Mouse (Mus musculus) kidney, adult 2 months (tissue): ENCODE measurements around the gene Nostrin. TPM values are rescaled to one million over a fixed set of nuclear protein-coding genes. Genes with fewer than 3 reads are reported as not detected.

Experiments
- DNase-seq: peaks from one replicate; pipeline ENCODE4 v3.0.0; 2021
- H3K27ac ChIP-seq: fragments of 200-500 bp; 2 replicates; pipeline ENCODE4 v1.5.1; 2012; ENCODE audit warnings: low read depth, low read length, control low read depth, inconsistent platforms; ENCODE audit not compliant: insufficient read depth
- H3K27me3 ChIP-seq: fragments of 200-500 bp; replicated peaks from 2 replicates; pipeline ENCODE4 v1.6.1; 2012; ENCODE audit warnings: mild to moderate bottlenecking, moderate library complexity, low read length, inconsistent platforms; ENCODE audit not compliant: control insufficient read depth, insufficient read depth
- H3K36me3 ChIP-seq: fragments of 200-500 bp; 2 replicates; pipeline ENCODE4 v1.6.1; 2012; ENCODE audit warnings: mild to moderate bottlenecking, moderate library complexity, low read length, inconsistent platforms; ENCODE audit not compliant: control insufficient read depth, insufficient read depth
- H3K4me1 ChIP-seq: fragments of 200-500 bp; 2 replicates; pipeline ENCODE4 v1.6.1; 2011; ENCODE audit warnings: low read length; ENCODE audit not compliant: control insufficient read depth, insufficient read depth
- H3K4me3 ChIP-seq: fragments of 200-500 bp; 2 replicates; pipeline ENCODE4 v1.5.1; 2011; ENCODE audit warnings: mild to moderate bottlenecking, low read depth, low read length, control low read depth; ENCODE audit not compliant: insufficient read depth
- CTCF ChIP-seq: fragments of 200-500 bp; conservative IDR thresholded peaks from 2 replicates; pipeline ENCODE4 v1.5.1; 2011; ENCODE audit warnings: low read depth, mild to moderate bottlenecking, control low read depth, low read length, moderate library complexity, mixed read lengths; ENCODE audit not compliant: insufficient read depth, insufficient read length
- POLR2A ChIP-seq: fragments of 200-500 bp; IDR thresholded peaks from one replicate; pipeline ENCODE4 v1.6.1; 2011; ENCODE audit warnings: low read depth, low read length, control low read depth
- WGBS: fragments of 180-500 bp; shearing (Covaris S2); methylation state at CpG from one replicate; pipeline ENCODE4 v1.1.7; 2018; 5-methylcytosine and 5-hydroxymethylcytosine counted together
- polyA plus RNA-seq: library from polyadenylated mRNA; depleted of rRNA; stranded (reverse); fragments of >200 nt; gene quantifications from 2 replicates; pipeline ENCODE4 v1.2.3, GENCODE M21; 2012; rRNA removed

The Nostrin gene
- polyA plus RNA-seq, result 0.75 and 1.0 TPM in 2 replicates

- no peak for TF ChIP-seq POLR2A
- no peak for TF ChIP-seq CTCF
- Histone ChIP-seq H3K27ac (peak within 1 kb of the TSS; percentile 21), H3K4me3 (peak within 1 kb of the TSS; percentile 56), H3K36me3 (no peaks in the 10 kb centered on the region), H3K27me3 (no peaks in the 10 kb centered on the region), H3K4me1 (peaks cover 4% of the 10 kb centered on the region)
- peak; percentile 80 for DNase-seq
- 55% methylated on average over 15 of the region's 15 CpGs for WGBS
Observed at GRCm38 (mm10) chr2:69135661-69136576, at the start of gene Nostrin. TSS of gene Nostrin (plus strand) at chr2:69135800.

GRCm38 (mm10) chr2:69086505-69087260, 48.9 kb upstream of the Nostrin start:
- no peak for DNase-seq
- Histone ChIP-seq H3K36me3 (no peaks in the 10 kb centered on the region), H3K4me1 (no peaks in the 10 kb centered on the region), H3K27ac (no peak overlapping the region), H3K27me3 (no peaks in the 10 kb centered on the region), H3K4me3 (no peak overlapping the region)
- TF ChIP-seq POLR2A, result no peak
- TF ChIP-seq CTCF, result no peak
- WGBS, result 78% methylated on average over 8 of the region's 8 CpGs

- H3K4me3 ChIP-seq, result no peak overlapping the region
- DNase-seq, result no peak
- no peaks in the 10 kb centered on the region for H3K36me3 ChIP-seq
- H3K4me1 ChIP-seq, result no peaks in the 10 kb centered on the region
- no peak overlapping the region for H3K27ac ChIP-seq
- TF ChIP-seq CTCF (no peak), POLR2A (no peak)
- no peaks in the 10 kb centered on the region for H3K27me3 ChIP-seq
Observed at GRCm38 (mm10) chr2:69095836-69096235, 39.8 kb upstream of the Nostrin start.

- 87% methylated on average over 4 of the region's 4 CpGs for WGBS
- DNase-seq, result no peak
- no peaks in the 10 kb centered on the region for H3K27me3 ChIP-seq
- no peak for TF ChIP-seq CTCF
- no peak for TF ChIP-seq POLR2A
- H3K36me3 ChIP-seq, result no peaks in the 10 kb centered on the region
- H3K27ac ChIP-seq, result no peak overlapping the region
- H3K4me1 ChIP-seq, result no peaks in the 10 kb centered on the region
- H3K4me3 ChIP-seq, result no peak overlapping the region
Observed at GRCm38 (mm10) chr2:69096821-69097220, 38.8 kb upstream of the Nostrin start.

- H3K4me3 ChIP-seq, result no peak overlapping the region
- DNase-seq, result peak; percentile 62
- 71% methylated on average over 2 of the region's 2 CpGs for WGBS
- no peak for TF ChIP-seq CTCF
- no peak for TF ChIP-seq POLR2A
- H3K36me3 ChIP-seq, result no peaks in the 10 kb centered on the region
- H3K4me1 ChIP-seq, result no peaks in the 10 kb centered on the region
- no peak overlapping the region for H3K27ac ChIP-seq
- H3K27me3 ChIP-seq, result no peaks in the 10 kb centered on the region
Observed at GRCm38 (mm10) chr2:69097526-69097925, 38.1 kb upstream of the Nostrin start.

GRCm38 (mm10) chr2:69098701-69099100, 36.9 kb upstream of the Nostrin start:
- no peak for DNase-seq
- H3K4me3 ChIP-seq, result no peak overlapping the region
- H3K27ac ChIP-seq, result no peak overlapping the region
- H3K36me3 ChIP-seq, result no peaks in the 10 kb centered on the region
- TF ChIP-seq CTCF (no peak), POLR2A (no peak)
- 94% methylated on average over 3 of the region's 3 CpGs for WGBS
- no peaks in the 10 kb centered on the region for H3K4me1 ChIP-seq
- H3K27me3 ChIP-seq, result no peaks in the 10 kb centered on the region

GRCm38 (mm10) chr2:69099147-69099546, 36.5 kb upstream of the Nostrin start:
- TF ChIP-seq CTCF (no peak), POLR2A (no peak)
- DNase-seq, result no peak
- Histone ChIP-seq H3K36me3 (no peaks in the 10 kb centered on the region), H3K4me1 (no peaks in the 10 kb centered on the region), H3K27me3 (no peaks in the 10 kb centered on the region), H3K4me3 (no peak overlapping the region), H3K27ac (no peak overlapping the region)
- 97% methylated on average over 7 of the region's 7 CpGs for WGBS
